Mouse (Mus musculus): ENCODE results near the gene Gm21663. TPM values are rescaled to one million over a fixed set of nuclear protein-coding genes. Genes with fewer than 3 reads are reported as not detected.

The Gm21663 gene
- polyA plus RNA-seq, 1 experiment from 2014 or later = 0.05 TPM

DNA sequence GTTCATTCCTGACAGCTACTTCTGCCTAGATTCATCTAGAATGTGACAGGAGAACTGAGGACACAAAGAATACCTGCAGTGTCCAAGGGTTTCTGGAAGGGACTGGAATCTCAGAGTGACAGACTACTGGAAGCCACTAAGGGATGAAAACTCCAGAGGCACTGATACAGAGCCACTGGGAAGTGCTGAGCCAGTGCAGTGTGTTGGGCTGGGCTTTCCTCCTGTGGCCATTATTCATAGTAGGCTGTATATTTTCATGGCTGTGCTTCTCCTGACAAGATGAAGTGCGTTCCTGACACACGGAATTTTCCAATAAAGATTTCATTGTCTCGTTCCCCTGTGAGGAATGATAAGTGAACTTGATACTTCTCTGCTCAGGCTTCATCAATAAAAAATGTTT, 55.5 kb downstream of the Gm21663 start:
- WGBS = 61% methylated on average over 3 of the region's 3 CpGs
- Histone ChIP-seq H3K4me2 (ENCODE audit: low read length) (no peak overlapping the region), H3K36me3 (ENCODE audit: control insufficient read depth, insufficient read depth, low read length) (no peaks in the 10 kb centered on the region), H3K27me3 (replicated peaks; ENCODE audit: control insufficient read depth, insufficient read depth, low read length) (no peaks in the 10 kb centered on the region), H3K27ac (ENCODE audit: low read depth) (no peak overlapping the region), H3K4me1 (replicated peaks; ENCODE audit: control insufficient read depth, insufficient read depth, low read length) (no peaks in the 10 kb centered on the region), H3K9ac (ENCODE audit: low read length) (no peak overlapping the region), H3K9me3 (ENCODE audit: control insufficient read depth, low read length) (peaks cover 4% of the 10 kb centered on the region; the same call in 1 of the 2 replicates), H3K4me3 (ENCODE audit: low read depth, low read length) (no peak overlapping the region)
- ATAC-seq (replicated peaks; ENCODE audit: low FRiP score, low TSS enrichment, low read depth) (no peak), DNase-seq (ENCODE audit: low spot score) (no peak)

Other genes starting within 250 kb of the Gm21663 start
- 6.7 and 9.4 TPM in 2 replicates for gene Xrcc2, start 236.6 kb downstream of the Gm21663 start, polyA plus RNA-seq (2014; fragmentation: Nextera tagmentation; extraction: Ambion mirVana)
- 3.5 and 3.6 TPM in 2 replicates for gene Actr3b, start 182.4 kb downstream of the Gm21663 start, polyA plus RNA-seq (2014; fragmentation: Nextera tagmentation; extraction: Ambion mirVana)
- gene Gm21671, start 12.0 kb upstream of the Gm21663 start, polyA plus RNA-seq (2014; fragmentation: Nextera tagmentation; extraction: Ambion mirVana) = 0.11 TPM in 1 of 2 replicates, not detected in the other
- gene Gm21680, start 30.3 kb upstream of the Gm21663 start, polyA plus RNA-seq (2014; fragmentation: Nextera tagmentation; extraction: Ambion mirVana) = not detected in 2 replicates
- 0.39 TPM in 1 of 2 replicates, not detected in the other for gene Gm21698, start 46.3 kb upstream of the Gm21663 start, polyA plus RNA-seq (2014; fragmentation: Nextera tagmentation; extraction: Ambion mirVana)
- gene Gm1979, start 62.4 kb upstream of the Gm21663 start, polyA plus RNA-seq (2014; fragmentation: Nextera tagmentation; extraction: Ambion mirVana) = not detected in 2 replicates
- gene Gm5862, start 80.5 kb upstream of the Gm21663 start, polyA plus RNA-seq (2014; fragmentation: Nextera tagmentation; extraction: Ambion mirVana) = not detected in 2 replicates
- 0.09 and 0.20 TPM in 2 replicates for gene Speer4a, start 97.2 kb upstream of the Gm21663 start, polyA plus RNA-seq (2014; fragmentation: Nextera tagmentation; extraction: Ambion mirVana)
- 0.13 TPM in 1 of 2 replicates, not detected in the other for gene Gm7347, start 116.2 kb upstream of the Gm21663 start, polyA plus RNA-seq (2014; fragmentation: Nextera tagmentation; extraction: Ambion mirVana)
- gene Gm10471, start 146.9 kb upstream of the Gm21663 start, polyA plus RNA-seq (2014; fragmentation: Nextera tagmentation; extraction: Ambion mirVana) = 0.05 TPM in 1 of 2 replicates, not detected in the other
- gene 5031410I06Rik, start 163.0 kb upstream of the Gm21663 start, polyA plus RNA-seq (2014; fragmentation: Nextera tagmentation; extraction: Ambion mirVana) = not detected in 2 replicates
- not detected in 2 replicates for gene Gm10220, start 179.0 kb upstream of the Gm21663 start, polyA plus RNA-seq (2014; fragmentation: Nextera tagmentation; extraction: Ambion mirVana)

Data from intestine, embryonic 14.5 days (tissue).